Mouse (Mus musculus): ENCODE results near the gene Zbtb46. TPM values are rescaled to one million over a fixed set of nuclear protein-coding genes. Genes with fewer than 3 reads are reported as not detected.

The Zbtb46 gene
- polyA plus RNA-seq, 1 experiment from 2014 or later: 2.1 TPM

- Histone ChIP-seq H3K4me3 (ENCODE audit: low read depth, low read length) (no peak overlapping the region), H3K27me3 (replicated peaks; ENCODE audit: control insufficient read depth, insufficient read depth, low read length) (no peaks in the 10 kb centered on the region; the same call in 1 of the 2 replicates), H3K27ac (ENCODE audit: low read depth, low read length) (no peak overlapping the region), H3K9me3 (ENCODE audit: control insufficient read depth) (no peaks in the 10 kb centered on the region), H3K9ac (ENCODE audit: low read depth, low read length) (no peak overlapping the region), H3K36me3 (ENCODE audit: control insufficient read depth, insufficient read depth) (no peaks in the 10 kb centered on the region; the same call in 1 of the 2 replicates), H3K4me1 (replicated peaks; ENCODE audit: control insufficient read depth, insufficient read depth, low read length) (0 out of 2 replicates have a peak, but pooled peaks cover 3% of the 10 kb centered on the region), H3K4me2 (replicated peaks; ENCODE audit: low read depth) (no peak overlapping the region)
- ATAC-seq: no peak
- no peak for TF ChIP-seq CTCF (IDR thresholded peaks at IDR 0.05; ENCODE audit: low read depth)
- 32% methylated on average over 1 of the region's 1 CpGs for WGBS
These were observed 26.5 kb upstream of the Zbtb46 start for GRCm38 (mm10) chr2:181485741-181486140.

- 0 out of 2 replicates have a peak, but pooled peaks cover 3% of the 10 kb centered on the region for H3K4me1 ChIP-seq (replicated peaks; ENCODE audit: control insufficient read depth, insufficient read depth, low read length)
- no peaks in the 10 kb centered on the region for H3K9me3 ChIP-seq (ENCODE audit: control insufficient read depth)
- H3K36me3 ChIP-seq (ENCODE audit: control insufficient read depth, insufficient read depth): no peaks in the 10 kb centered on the region; the same call in 1 of the 2 replicates
- no peak overlapping the region for H3K4me3 ChIP-seq (ENCODE audit: low read depth, low read length)
- TF ChIP-seq CTCF (IDR thresholded peaks at IDR 0.05; ENCODE audit: low read depth): no peak
- no peak overlapping the region for H3K4me2 ChIP-seq (replicated peaks; ENCODE audit: low read depth)
- no peak overlapping the region for H3K27ac ChIP-seq (ENCODE audit: low read depth, low read length)
- no peak for ATAC-seq
- WGBS: 80% methylated on average over 6 of the region's 6 CpGs
- no peaks in the 10 kb centered on the region; the same call in 1 of the 2 replicates for H3K27me3 ChIP-seq (replicated peaks; ENCODE audit: control insufficient read depth, insufficient read depth, low read length)
- H3K9ac ChIP-seq (ENCODE audit: low read depth, low read length): no peak overlapping the region
These were observed 25.4 kb upstream of the Zbtb46 start for GRCm38 (mm10) chr2:181484456-181485233.

- WGBS: 35% methylated on average over 7 of the region's 7 CpGs
- Histone ChIP-seq H3K27ac (ENCODE audit: low read depth, low read length) (no peak overlapping the region; the same call in 1 of the 2 replicates), H3K9ac (ENCODE audit: low read depth, low read length) (no peak overlapping the region), H3K27me3 (replicated peaks; ENCODE audit: control insufficient read depth, insufficient read depth, low read length) (no peaks in the 10 kb centered on the region; the same call in 1 of the 2 replicates), H3K4me3 (ENCODE audit: low read depth, low read length) (no peak overlapping the region), H3K4me1 (replicated peaks; ENCODE audit: control insufficient read depth, insufficient read depth, low read length) (0 out of 2 replicates have a peak, but pooled peaks cover 3% of the 10 kb centered on the region), H3K9me3 (ENCODE audit: control insufficient read depth) (no peaks in the 10 kb centered on the region), H3K4me2 (replicated peaks; ENCODE audit: low read depth) (peak overlapping the region; percentile 38), H3K36me3 (ENCODE audit: control insufficient read depth, insufficient read depth) (no peaks in the 10 kb centered on the region; the same call in 1 of the 2 replicates)
- ATAC-seq: peak; percentile 76
- TF ChIP-seq CTCF (IDR thresholded peaks at IDR 0.05; ENCODE audit: low read depth): peak; percentile 53
These were observed 24.5 kb upstream of the Zbtb46 start for GRCm38 (mm10) chr2:181483562-181484318.

GRCm38 (mm10) chr2:181483120-181483519 lies 23.9 kb upstream of the Zbtb46 start:
- no peak overlapping the region for H3K4me3 ChIP-seq (ENCODE audit: low read depth, low read length)
- no peaks in the 10 kb centered on the region; the same call in 1 of the 2 replicates for H3K27me3 ChIP-seq (replicated peaks; ENCODE audit: control insufficient read depth, insufficient read depth, low read length)
- H3K27ac ChIP-seq (ENCODE audit: low read depth, low read length): no peak overlapping the region
- 21% methylated on average over 2 of the region's 2 CpGs for WGBS
- 0 out of 2 replicates have a peak, but pooled peaks cover 3% of the 10 kb centered on the region for H3K4me1 ChIP-seq (replicated peaks; ENCODE audit: control insufficient read depth, insufficient read depth, low read length)
- no peak overlapping the region for H3K9ac ChIP-seq (ENCODE audit: low read depth, low read length)
- ATAC-seq: peak; percentile 60; the same call in 1 of the 2 replicates
- TF ChIP-seq CTCF (IDR thresholded peaks at IDR 0.05; ENCODE audit: low read depth): no peak
- peak overlapping the region; percentile 38 for H3K4me2 ChIP-seq (replicated peaks; ENCODE audit: low read depth)
- H3K36me3 ChIP-seq (ENCODE audit: control insufficient read depth, insufficient read depth): no peaks in the 10 kb centered on the region; the same call in 1 of the 2 replicates
- H3K9me3 ChIP-seq (ENCODE audit: control insufficient read depth): no peaks in the 10 kb centered on the region

- H3K9ac ChIP-seq (ENCODE audit: low read depth, low read length): no peak overlapping the region
- no peak overlapping the region for H3K4me2 ChIP-seq (replicated peaks; ENCODE audit: low read depth)
- H3K9me3 ChIP-seq (ENCODE audit: control insufficient read depth): no peaks in the 10 kb centered on the region
- H3K27ac ChIP-seq (ENCODE audit: low read depth, low read length): no peak overlapping the region
- TF ChIP-seq CTCF (IDR thresholded peaks at IDR 0.05; ENCODE audit: low read depth): no peak
- no peak overlapping the region for H3K4me3 ChIP-seq (ENCODE audit: low read depth, low read length)
- WGBS: 60% methylated on average over 1 of the region's 1 CpGs
- no peaks in the 10 kb centered on the region for H3K4me1 ChIP-seq (replicated peaks; ENCODE audit: control insufficient read depth, insufficient read depth, low read length)
- H3K36me3 ChIP-seq (ENCODE audit: control insufficient read depth, insufficient read depth): no peaks in the 10 kb centered on the region
- H3K27me3 ChIP-seq (replicated peaks; ENCODE audit: control insufficient read depth, insufficient read depth, low read length): no peaks in the 10 kb centered on the region
- ATAC-seq: no peak
These were observed 13.1 kb upstream of the Zbtb46 start for GRCm38 (mm10) chr2:181472256-181472827.

GRCm38 (mm10) chr2:181471246-181471645 lies 12.0 kb upstream of the Zbtb46 start:
- 55% methylated on average over 5 of the region's 5 CpGs for WGBS
- no peak for TF ChIP-seq CTCF (IDR thresholded peaks at IDR 0.05; ENCODE audit: low read depth)
- H3K36me3 ChIP-seq (ENCODE audit: control insufficient read depth, insufficient read depth): no peaks in the 10 kb centered on the region
- H3K4me2 ChIP-seq (replicated peaks; ENCODE audit: low read depth): no peak overlapping the region
- no peaks in the 10 kb centered on the region for H3K27me3 ChIP-seq (replicated peaks; ENCODE audit: control insufficient read depth, insufficient read depth, low read length)
- no peaks in the 10 kb centered on the region for H3K9me3 ChIP-seq (ENCODE audit: control insufficient read depth)
- no peak overlapping the region for H3K27ac ChIP-seq (ENCODE audit: low read depth, low read length)
- H3K9ac ChIP-seq (ENCODE audit: low read depth, low read length): no peak overlapping the region
- no peaks in the 10 kb centered on the region for H3K4me1 ChIP-seq (replicated peaks; ENCODE audit: control insufficient read depth, insufficient read depth, low read length)
- no peak overlapping the region for H3K4me3 ChIP-seq (ENCODE audit: low read depth, low read length)
- ATAC-seq: no peak
